Mouse (Mus musculus): Measurements from ENCODE around the gene Xpo6.

- TF ChIP-seq CTCF (IDR thresholded peaks at IDR 0.05; ENCODE audit: borderline replicate concordance, control insufficient read depth, extremely low read depth, insufficient read depth, low read length, poor library complexity), result no peak
- TF ChIP-seq POLR2A (IDR thresholded peaks at IDR 0.05; ENCODE audit: control insufficient read depth, extremely low read depth, insufficient read depth, low read length, poor library complexity), result no peak
Measured at GRCm38 (mm10) chr7:126167426-126167825, 32.9 kb downstream of the Xpo6 start.
